13 mouse cellular contexts compared by ENCODE assay signal in genomic region chr2:160942443-160942842, GRCm38 (mm10). TPM values are rescaled to one million over a fixed set of nuclear protein-coding genes. Genes with fewer than 3 reads are reported as not detected.
A peak's percentile ranks its signal among the peaks of the same experiment; 100 is the strongest.
DNase-seq lines count a peak whose midpoint lies in the region; ATAC-seq and TF ChIP-seq lines count a peak whose summit lies in the region.
"Had no signal": no experiment of that assay in that cellular context is flagged by ENCODE, and none has a peak within 500 bp of the region (broad histone marks: within the 10 kb centered on the region; RNA-seq: fewer than 3 reads in every experiment).

No protein-coding gene starts in this region.

- peak; percentile 62 for TF ChIP-seq CTCF in kidney, postnatal 0 days (IDR thresholded peaks at IDR 0.05; ENCODE audit: low read depth)

- H3K9ac ChIP-seq in kidney, postnatal 0 days (ENCODE audit: low read depth, low read length) = no peak overlapping the region
- H3K9ac ChIP-seq in forebrain, embryonic 14.5 days (ENCODE audit: low read length) = no peak overlapping the region
- H3K9ac ChIP-seq: limb, embryonic 12.5 days had no signal

- H3K27me3 ChIP-seq in kidney, postnatal 0 days (ENCODE audit: insufficient read depth, low read length) = no peaks in the 10 kb centered on the region
- H3K27me3 ChIP-seq in forebrain, embryonic 14.5 days (replicated peaks; ENCODE audit: control insufficient read depth, insufficient read depth, low read length) = no peaks in the 10 kb centered on the region
- H3K27me3 ChIP-seq: limb, embryonic 12.5 days had no signal

- H3K36me3 ChIP-seq in kidney, postnatal 0 days (ENCODE audit: insufficient read depth, low read length) = 0 out of 2 replicates have a peak, but pooled peaks cover 3% of the 10 kb centered on the region
- H3K36me3 ChIP-seq in forebrain, embryonic 14.5 days (ENCODE audit: control insufficient read depth, insufficient read depth, low read length) = peaks cover 17% of the 10 kb centered on the region; the same call in 1 of the 2 replicates

- no peak overlapping the region for H3K4me2 ChIP-seq in kidney, postnatal 0 days (ENCODE audit: low read length)
- no peak overlapping the region for H3K4me2 ChIP-seq in forebrain, embryonic 14.5 days (ENCODE audit: low read length)
- H3K4me2 ChIP-seq: limb, embryonic 12.5 days had no signal

- no peak for ATAC-seq in kidney, postnatal 0 days (replicated peaks; ENCODE audit: low FRiP score, low read depth)
- peak; percentile 46; the same call in 1 of the 2 replicates for ATAC-seq in forebrain, embryonic 14.5 days

- H3K4me1 ChIP-seq in kidney, postnatal 0 days (replicated peaks; ENCODE audit: insufficient read depth, low read length) = peaks cover 8% of the 10 kb centered on the region; the same call in 1 of the 2 replicates
- H3K4me1 ChIP-seq in forebrain, embryonic 14.5 days (ENCODE audit: control insufficient read depth, insufficient read depth, low read length) = no peaks in the 10 kb centered on the region

- no peaks in the 10 kb centered on the region for H3K9me3 ChIP-seq in kidney, postnatal 0 days (replicated peaks; ENCODE audit: low read length)
- no peaks in the 10 kb centered on the region for H3K9me3 ChIP-seq in forebrain, embryonic 14.5 days (replicated peaks; ENCODE audit: control insufficient read depth, low read length)
- H3K9me3 ChIP-seq: heart, embryonic 10.5 days; limb, embryonic 12.5 days had no signal

- 62% methylated on average over 3 of the region's 3 CpGs for WGBS in kidney, postnatal 0 days
- 63% methylated on average over 3 of the region's 3 CpGs for WGBS in forebrain, embryonic 14.5 days

- H3K27ac ChIP-seq in kidney, postnatal 0 days = no peak overlapping the region
- no peak overlapping the region for H3K27ac ChIP-seq in forebrain, embryonic 14.5 days (ENCODE audit: low read depth, low read length)
- H3K27ac ChIP-seq: heart, embryonic 10.5 days; limb, embryonic 12.5 days; macrophage had no signal

- DNase-seq in embryo, embryonic 10 days (ENCODE audit: low spot score) = peak; percentile 25
- no peak for DNase-seq in embryo, embryonic 10.5 days (ENCODE audit: low spot score)
- peak; percentile 33 for DNase-seq in kidney, postnatal 0 days (ENCODE audit: low spot score)
- no peak for DNase-seq in kidney, postnatal 4 days
- DNase-seq in 3T3-L1 (ENCODE audit: low read depth, low spot score) = peak; percentile 50
- peak; percentile 34 for DNase-seq in forebrain, embryonic 14.5 days (ENCODE audit: low spot score)
- no peak for DNase-seq in urinary bladder, adult 2 months (ENCODE audit: low spot score)
- DNase-seq in cerebellum, adult 18-20 months = no peak
- DNase-seq: adrenal gland, postnatal 10 days; right cerebral cortex, postnatal 25 days had no signal

- no peak overlapping the region for H3K4me3 ChIP-seq in kidney, postnatal 0 days (replicated peaks; ENCODE audit: low read depth, low read length)
- H3K4me3 ChIP-seq in forebrain, embryonic 14.5 days (ENCODE audit: low read depth, low read length) = no peak overlapping the region
- H3K4me3 ChIP-seq: heart, embryonic 10.5 days; limb, embryonic 12.5 days had no signal

RNA-seq across cellular contexts. Expression of gene Emilin3, which starts 30.3 kb away (rescaled TPM):
- 1.5 and 1.7 TPM in 2 replicates for polyA plus RNA-seq in kidney, postnatal 0 days (2015; fragmentation: Nextera tagmentation; extraction: Ambion mirVana)
- polyA plus RNA-seq in forebrain, embryonic 14.5 days (2014; fragmentation: Nextera tagmentation; extraction: Ambion mirVana) = 0.24 and 0.32 TPM in 2 replicates
- 0.09 and 0.17 TPM in 2 replicates for polyA plus RNA-seq in urinary bladder, adult 2 months (2012; rRNA removed)
- polyA plus RNA-seq: macrophage had no signal

Comparison
In these comparisons a context has a peak if more than half of its experiments do, and no peak if none do; other contexts are left out.
1. DNase-seq: peak in embryo, embryonic 10 days (single experiment), kidney, postnatal 0 days (single experiment), 3T3-L1 (single experiment) and forebrain, embryonic 14.5 days (single experiment); none in embryo, embryonic 10.5 days (single experiment), kidney, postnatal 4 days (0 of 2), urinary bladder, adult 2 months (single experiment) and cerebellum, adult 18-20 months (0 of 2).